Mouse (Mus musculus) forebrain, embryonic 10.5 days (tissue): ENCODE data around the gene Mpc2. TPM values are rescaled to one million over a fixed set of nuclear protein-coding genes. Genes with fewer than 3 reads are reported as not detected.

Experiments used
- polyA plus RNA-seq: library from polyadenylated mRNA; unstranded; fragments of >200 nt; fragmentation: Nextera tagmentation; extraction: Ambion mirVana; gene quantifications from 2 replicates; pipeline ENCODE4 v1.2.1, GENCODE M21; 2016

The Mpc2 gene
- polyA plus RNA-seq, 1 experiment from 2014 or later = 90.0 TPM

Other genes with a start within 250 kb of the Mpc2 start
- gene Tiprl, start 223.6 kb upstream of the Mpc2 start, polyA plus RNA-seq = 93.1 and 98.9 TPM in 2 replicates
- gene Gpr161, start 164.8 kb upstream of the Mpc2 start, polyA plus RNA-seq = 1.5 and 1.8 TPM in 2 replicates
- 5.8 and 6.5 TPM in 2 replicates for gene Dcaf6, start 162 bp upstream of the Mpc2 start, polyA plus RNA-seq
- gene Adcy10, start 24.5 kb downstream of the Mpc2 start, polyA plus RNA-seq = 0.11 TPM in 1 of 2 replicates, not detected in the other
- 119 and 122 TPM in 2 replicates for gene Mpzl1, start 173.9 kb downstream of the Mpc2 start, polyA plus RNA-seq
- 8.3 and 8.4 TPM in 2 replicates for gene Rcsd1, start 249.1 kb downstream of the Mpc2 start, polyA plus RNA-seq